Mouse (Mus musculus): Measurements from ENCODE around the gene Fam83e. TPM values are rescaled to one million over a fixed set of nuclear protein-coding genes. Genes with fewer than 3 reads are reported as not detected.

Fam83e gene
- polyA plus RNA-seq, 1 experiment = 0.48 TPM

DNA sequence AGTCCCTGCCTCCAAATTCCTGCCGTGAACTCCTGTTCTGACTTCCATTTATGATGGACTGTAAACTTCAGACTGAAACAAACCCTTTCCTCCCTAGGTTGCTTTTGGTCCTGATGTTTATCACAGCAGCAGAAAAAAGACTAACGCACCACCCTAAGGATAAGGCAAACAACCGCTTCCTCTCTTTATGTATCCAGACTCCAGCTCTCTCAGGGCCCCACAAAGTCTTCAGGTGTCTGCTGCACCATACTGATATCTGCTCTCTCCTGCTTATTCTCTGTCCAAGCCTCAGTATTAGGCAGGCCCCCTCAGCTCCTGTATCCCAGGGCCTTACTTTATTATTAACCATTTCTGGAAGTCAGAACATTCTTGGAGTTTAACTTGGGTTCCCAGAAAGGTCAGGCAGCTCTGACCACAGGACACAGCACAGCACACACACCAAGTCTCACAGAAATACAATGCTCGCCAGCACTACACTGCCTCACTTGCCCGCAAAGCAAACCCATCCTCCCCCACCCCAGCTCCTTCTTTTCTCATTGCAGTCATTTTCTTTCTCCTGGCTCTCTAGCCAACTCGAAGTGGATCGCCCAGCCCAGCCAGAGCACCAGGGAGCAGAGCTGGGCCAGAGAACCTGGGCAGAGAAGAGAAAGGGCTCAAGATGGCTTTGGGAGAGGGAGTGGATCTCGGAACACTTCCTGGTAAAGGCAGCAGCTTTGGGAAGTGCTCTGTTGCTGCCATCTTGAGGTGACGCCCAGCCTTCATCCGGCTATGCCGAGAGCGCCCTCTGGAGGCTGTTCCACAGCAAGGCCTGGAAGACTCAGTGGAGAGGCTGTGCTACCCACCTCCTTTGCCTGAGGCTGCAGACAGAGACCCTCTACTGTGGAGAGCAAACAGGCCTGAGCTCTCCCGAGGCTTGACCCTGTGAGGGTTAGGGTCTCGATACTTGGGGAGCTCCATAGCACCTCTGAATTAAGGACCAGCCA lies 38.6 kb upstream of the Fam83e start:
- Histone ChIP-seq H3K79me2 (ENCODE audit: control insufficient read depth, insufficient read depth) (no peaks in the 10 kb centered on the region), H3K4me3 (ENCODE audit: insufficient read depth, poor library complexity, severe bottlenecking) (no peak overlapping the region), H3K27me3 (ENCODE audit: control insufficient read depth, insufficient read depth, insufficient read length) (no peaks in the 10 kb centered on the region)

DNA sequence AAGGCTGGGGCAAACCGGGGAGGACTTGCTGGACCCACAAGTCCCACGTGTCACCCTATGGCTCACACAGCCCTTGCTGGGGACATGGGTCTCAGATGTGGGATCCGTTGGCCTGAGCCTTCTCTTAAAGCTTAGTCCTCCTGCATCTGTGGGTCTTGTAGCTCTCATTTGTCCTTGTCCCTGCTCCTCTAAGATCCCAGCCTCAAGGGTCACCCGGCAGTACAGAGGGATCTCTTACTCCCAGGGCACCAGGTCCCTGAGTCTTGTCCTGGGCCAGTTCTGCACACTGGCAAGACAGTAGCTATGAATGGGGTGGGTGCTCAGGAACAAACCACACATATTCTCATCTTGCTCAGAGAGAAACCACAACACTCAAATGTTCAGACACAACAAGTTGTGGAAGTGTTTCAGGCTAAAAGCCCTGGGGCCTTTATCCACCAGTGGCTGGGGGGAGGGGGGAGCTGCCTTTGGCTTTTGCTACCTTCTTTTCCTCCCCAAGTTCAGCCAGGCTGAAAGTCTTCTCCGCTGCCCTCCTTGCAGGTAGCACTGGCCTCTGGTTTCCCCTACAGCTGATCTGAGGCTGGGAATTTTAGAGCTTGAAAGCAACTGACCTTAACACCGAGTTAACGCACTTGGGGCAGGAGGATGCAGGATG lies 37.5 kb upstream of the Fam83e start, which contains the start of gene Ntn5:
Ntn5 (plus strand) TSS at position 627 of the 655 bp plus-strand sequence.
- Histone ChIP-seq H3K36me3 (ENCODE audit: control insufficient read depth, insufficient read depth) (no peaks in the 10 kb centered on the region), H3K27me3 (ENCODE audit: control insufficient read depth, insufficient read depth, insufficient read length) (no peaks in the 10 kb centered on the region), H3K79me3 (ENCODE audit: low read depth) (no peaks in the 10 kb centered on the region), H3K4me3 (ENCODE audit: insufficient read depth, poor library complexity, severe bottlenecking) (no peak within 1 kb of the TSS), H3K79me2 (ENCODE audit: control insufficient read depth, insufficient read depth) (no peaks in the 10 kb centered on the region), H3ac (ENCODE audit: control insufficient read depth, insufficient read length, low read depth) (no peak within 1 kb of the TSS)
- TF ChIP-seq CTCF (IDR thresholded peaks at IDR 0.05; ENCODE audit: control insufficient read depth, insufficient read depth, insufficient read length) (no peak), FOSL1 (IDR thresholded peaks at IDR 0.05; ENCODE audit: insufficient read depth, low read length, poor library complexity, severe bottlenecking) (no peak), MYOD1 (IDR thresholded peaks at IDR 0.05; ENCODE audit: control insufficient read depth, insufficient read length, low read depth) (no peak), CEBPB (IDR thresholded peaks at IDR 0.05; ENCODE audit: low read depth) (no peak), USF1 (IDR thresholded peaks at IDR 0.05; ENCODE audit: low read depth) (no peak), MAX (IDR thresholded peaks at IDR 0.05) (no peak), MYOG (IDR thresholded peaks at IDR 0.05; ENCODE audit: control insufficient read depth, extremely low read depth, insufficient read length) (no peak)

More for the DNA sequence above, 38.6 kb upstream of the Fam83e start:
- TF ChIP-seq CTCF (IDR thresholded peaks at IDR 0.05; ENCODE audit: control insufficient read depth, insufficient read depth, insufficient read length) = peak; percentile 93
- TF ChIP-seq MAX (IDR thresholded peaks at IDR 0.05) = no peak
- no peak for TF ChIP-seq USF1 (IDR thresholded peaks at IDR 0.05; ENCODE audit: low read depth)
- TF ChIP-seq MYOG (IDR thresholded peaks at IDR 0.05; ENCODE audit: control insufficient read depth, extremely low read depth, insufficient read length) = no peak
- TF ChIP-seq CEBPB (IDR thresholded peaks at IDR 0.05; ENCODE audit: low read depth) = no peak
- no peak for TF ChIP-seq FOSL1 (IDR thresholded peaks at IDR 0.05; ENCODE audit: insufficient read depth, low read length, poor library complexity, severe bottlenecking)
- no peak overlapping the region for H3ac ChIP-seq (ENCODE audit: control insufficient read depth, insufficient read length, low read depth)
- H3K36me3 ChIP-seq (ENCODE audit: control insufficient read depth, insufficient read depth) = no peaks in the 10 kb centered on the region
- no peaks in the 10 kb centered on the region for H3K79me3 ChIP-seq (ENCODE audit: low read depth)

GRCm38 (mm10) chr7:45685811-45686210 lies 35.2 kb upstream of the Fam83e start:
- Histone ChIP-seq H3K36me3 (ENCODE audit: control insufficient read depth, insufficient read depth) (no peaks in the 10 kb centered on the region), H3K79me2 (ENCODE audit: control insufficient read depth, insufficient read depth) (no peaks in the 10 kb centered on the region), H3K79me3 (ENCODE audit: low read depth) (no peaks in the 10 kb centered on the region), H3ac (ENCODE audit: control insufficient read depth, insufficient read length, low read depth) (no peak overlapping the region), H3K4me3 (ENCODE audit: insufficient read depth, poor library complexity, severe bottlenecking) (no peak overlapping the region), H3K27me3 (ENCODE audit: control insufficient read depth, insufficient read depth, insufficient read length) (no peaks in the 10 kb centered on the region)
- TF ChIP-seq CEBPB (IDR thresholded peaks at IDR 0.05; ENCODE audit: low read depth) (no peak), MYOG (IDR thresholded peaks at IDR 0.05; ENCODE audit: control insufficient read depth, extremely low read depth, insufficient read length) (no peak), MYOD1 (IDR thresholded peaks at IDR 0.05; ENCODE audit: control insufficient read depth, insufficient read length, low read depth) (no peak), CTCF (IDR thresholded peaks at IDR 0.05; ENCODE audit: control insufficient read depth, insufficient read depth, insufficient read length) (no peak), USF1 (IDR thresholded peaks at IDR 0.05; ENCODE audit: low read depth) (no peak), FOSL1 (IDR thresholded peaks at IDR 0.05; ENCODE audit: insufficient read depth, low read length, poor library complexity, severe bottlenecking) (no peak), MAX (IDR thresholded peaks at IDR 0.05) (no peak)

DNA sequence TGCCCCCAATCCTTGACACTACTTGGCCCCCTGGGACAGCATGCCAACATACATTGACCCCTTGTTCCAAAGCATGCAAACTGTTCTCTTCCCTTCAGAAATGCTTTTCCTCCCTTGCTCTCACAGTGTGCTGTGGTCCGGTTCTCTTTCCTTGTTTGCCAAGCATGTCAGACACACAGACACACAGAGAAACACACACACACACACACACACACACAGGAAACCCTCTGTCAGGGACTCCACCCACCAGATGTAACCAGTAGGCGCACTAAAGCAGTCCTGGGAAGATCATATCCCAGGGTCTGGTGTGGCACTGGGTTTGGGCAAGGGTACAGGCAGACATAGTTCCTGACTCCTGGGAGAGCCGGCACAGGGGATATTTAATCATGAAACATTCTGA lies 34.2 kb upstream of the Fam83e start:
- TF ChIP-seq MAX (IDR thresholded peaks at IDR 0.05) (no peak), CEBPB (IDR thresholded peaks at IDR 0.05; ENCODE audit: low read depth) (no peak), USF1 (IDR thresholded peaks at IDR 0.05; ENCODE audit: low read depth) (no peak), MYOD1 (IDR thresholded peaks at IDR 0.05; ENCODE audit: control insufficient read depth, insufficient read length, low read depth) (no peak), FOSL1 (IDR thresholded peaks at IDR 0.05; ENCODE audit: insufficient read depth, low read length, poor library complexity, severe bottlenecking) (no peak), MYOG (IDR thresholded peaks at IDR 0.05; ENCODE audit: control insufficient read depth, extremely low read depth, insufficient read length) (no peak), CTCF (IDR thresholded peaks at IDR 0.05; ENCODE audit: control insufficient read depth, insufficient read depth, insufficient read length) (no peak)
- no peaks in the 10 kb centered on the region for H3K79me3 ChIP-seq (ENCODE audit: low read depth)
- no peak overlapping the region for H3ac ChIP-seq (ENCODE audit: control insufficient read depth, insufficient read length, low read depth)
- H3K79me2 ChIP-seq (ENCODE audit: control insufficient read depth, insufficient read depth) = no peaks in the 10 kb centered on the region
- no peaks in the 10 kb centered on the region for H3K27me3 ChIP-seq (ENCODE audit: control insufficient read depth, insufficient read depth, insufficient read length)
- no peaks in the 10 kb centered on the region for H3K36me3 ChIP-seq (ENCODE audit: control insufficient read depth, insufficient read depth)
- H3K4me3 ChIP-seq (ENCODE audit: insufficient read depth, poor library complexity, severe bottlenecking) = no peak overlapping the region

DNA sequence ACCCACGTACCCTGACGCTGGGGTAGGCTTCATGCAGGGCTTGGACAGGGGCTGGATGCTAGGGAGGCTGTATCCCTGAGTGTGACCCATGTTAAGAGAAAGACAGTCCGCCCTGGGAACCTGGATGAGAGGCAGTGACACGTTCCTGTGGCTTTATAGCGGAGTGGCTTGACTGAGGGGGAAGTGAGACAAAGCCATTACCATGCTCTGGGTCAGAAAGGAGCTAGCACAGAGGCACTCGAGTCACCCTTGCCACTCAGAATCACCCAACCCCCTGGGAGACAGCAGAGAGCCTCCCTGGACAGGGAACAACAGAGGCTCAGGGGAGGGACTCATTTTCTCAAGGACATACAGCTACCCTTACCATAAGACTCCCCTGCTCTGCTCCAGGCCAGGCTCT lies 31.9 kb upstream of the Fam83e start:
- H3K4me3 ChIP-seq (ENCODE audit: insufficient read depth, poor library complexity, severe bottlenecking) = no peak overlapping the region
- H3ac ChIP-seq (ENCODE audit: control insufficient read depth, insufficient read length, low read depth) = no peak overlapping the region
- no peaks in the 10 kb centered on the region for H3K79me2 ChIP-seq (ENCODE audit: control insufficient read depth, insufficient read depth)
- TF ChIP-seq MYOD1 (IDR thresholded peaks at IDR 0.05; ENCODE audit: control insufficient read depth, insufficient read length, low read depth) (no peak), MYOG (IDR thresholded peaks at IDR 0.05; ENCODE audit: control insufficient read depth, extremely low read depth, insufficient read length) (no peak), CEBPB (IDR thresholded peaks at IDR 0.05; ENCODE audit: low read depth) (no peak), FOSL1 (IDR thresholded peaks at IDR 0.05; ENCODE audit: insufficient read depth, low read length, poor library complexity, severe bottlenecking) (no peak), CTCF (IDR thresholded peaks at IDR 0.05; ENCODE audit: control insufficient read depth, insufficient read depth, insufficient read length) (no peak), MAX (IDR thresholded peaks at IDR 0.05) (no peak), USF1 (IDR thresholded peaks at IDR 0.05; ENCODE audit: low read depth) (no peak)
- H3K79me3 ChIP-seq (ENCODE audit: low read depth) = no peaks in the 10 kb centered on the region
- no peaks in the 10 kb centered on the region for H3K27me3 ChIP-seq (ENCODE audit: control insufficient read depth, insufficient read depth, insufficient read length)
- no peaks in the 10 kb centered on the region for H3K36me3 ChIP-seq (ENCODE audit: control insufficient read depth, insufficient read depth)
